Mouse (Mus musculus): ENCODE data around the gene Sbf2. TPM values are rescaled to one million over a fixed set of nuclear protein-coding genes. Genes with fewer than 3 reads are reported as not detected.

Gene Sbf2
- 233 TPM for polyA plus RNA-seq (2014; fragmentation: Illumina TruSeq; extraction: RNeasy Lipid Tissue Mini Kit (QIAGEN cat#74804); ENCODE audit: low read depth, low replicate concordance)

DNA sequence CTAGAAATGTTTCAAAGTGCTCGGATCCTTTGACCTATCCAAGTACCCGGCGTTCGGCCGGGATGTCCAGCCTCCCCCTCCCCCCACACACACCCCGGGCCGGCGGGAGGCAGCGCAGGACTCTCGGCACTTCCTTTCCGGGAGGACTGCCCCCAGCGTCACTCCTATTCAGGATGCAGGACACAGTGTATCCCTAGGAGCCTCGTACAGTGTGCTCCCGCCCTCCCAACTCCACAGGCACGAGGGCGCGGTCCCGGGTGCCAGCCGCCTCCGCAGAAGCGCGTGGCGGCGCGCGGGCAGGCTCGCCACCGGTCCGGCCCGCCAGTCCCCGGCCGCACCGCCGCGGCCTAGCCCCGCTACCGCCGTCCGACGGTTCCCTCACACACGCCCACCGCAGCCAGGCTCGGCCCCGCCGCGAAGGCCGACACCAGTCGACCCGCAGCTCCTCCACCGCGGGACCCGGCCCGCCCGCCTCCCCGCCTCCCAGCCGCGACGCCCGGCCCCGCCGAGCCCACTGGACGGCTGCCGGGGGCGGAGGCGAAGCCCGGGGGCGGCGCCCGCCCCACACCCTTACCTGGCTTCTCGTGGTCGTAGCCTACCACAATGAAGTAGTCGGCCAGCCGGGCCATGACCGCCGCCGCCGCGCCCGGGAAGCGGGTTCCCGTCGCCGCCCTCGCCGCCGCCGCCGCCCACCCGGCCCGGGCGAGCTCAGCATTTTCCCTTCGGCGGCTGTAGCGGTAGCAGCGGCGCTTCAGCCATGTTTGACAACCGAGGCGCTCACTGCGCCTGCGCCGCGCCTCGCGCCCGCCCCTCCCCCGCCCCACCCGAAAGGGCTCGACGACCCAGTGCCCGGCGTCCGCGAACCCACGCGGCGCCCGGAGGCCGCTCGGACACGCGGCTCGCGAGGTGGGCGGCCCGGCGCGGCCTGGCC, at the start of gene Sbf2:
TSS of gene Sbf2 (minus strand) at position 790 of the 931 bp plus-strand sequence.

DNA sequence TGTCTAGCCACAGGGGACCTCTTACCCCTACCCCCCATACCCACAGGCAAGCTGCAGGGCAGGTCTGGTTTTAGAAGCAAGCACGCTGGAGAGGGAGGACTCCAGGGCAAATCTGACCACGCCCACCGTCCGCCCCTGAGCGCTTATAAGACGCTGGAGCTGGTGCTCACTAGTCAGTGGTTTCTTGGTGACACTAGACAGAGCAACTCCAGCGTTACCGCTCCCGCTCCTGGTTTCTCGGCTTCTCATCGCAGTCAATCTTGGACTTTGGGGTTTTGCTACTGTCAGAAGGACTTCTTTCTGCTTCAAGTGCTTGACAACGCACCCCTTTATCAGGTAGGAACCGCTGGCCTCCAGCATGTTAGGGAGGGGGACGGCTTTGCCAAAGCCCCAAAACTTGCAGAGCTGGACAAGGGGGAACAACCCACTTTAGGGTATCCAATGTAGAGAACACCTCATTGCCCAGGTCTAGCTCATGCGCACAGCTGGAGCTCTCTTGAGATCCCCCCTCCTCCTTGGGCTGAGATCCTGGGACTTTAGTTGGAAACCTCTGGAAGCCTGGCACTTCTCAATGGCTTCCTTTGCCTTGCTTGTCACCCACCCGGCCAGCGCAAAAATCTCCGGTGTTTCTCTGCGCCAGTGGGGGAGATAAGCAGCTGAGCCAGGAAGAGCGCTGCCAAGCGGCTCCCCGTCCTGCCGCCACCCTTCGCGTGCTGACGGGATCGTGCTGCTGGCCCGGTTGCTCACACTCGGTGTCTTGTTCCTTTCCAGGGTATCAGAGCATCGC, 13.0 kb upstream of the Sbf2 start, which contains the start of gene Adm:
TSS of gene Adm (plus strand) at position 176 of the 787 bp plus-strand sequence.

Other genes starting within 250 kb of the Sbf2 start
- gene Adm, start 12.7 kb upstream of the Sbf2 start, polyA plus RNA-seq (2014; fragmentation: Illumina TruSeq; extraction: RNeasy Lipid Tissue Mini Kit (QIAGEN cat#74804); ENCODE audit: low read depth, low replicate concordance): not detected
- 1.1 TPM for gene Ampd3, start 153.3 kb upstream of the Sbf2 start, polyA plus RNA-seq (2014; fragmentation: Illumina TruSeq; extraction: RNeasy Lipid Tissue Mini Kit (QIAGEN cat#74804); ENCODE audit: low read depth, low replicate concordance)
- gene Rnf141, start 229.5 kb upstream of the Sbf2 start, polyA plus RNA-seq (2014; fragmentation: Illumina TruSeq; extraction: RNeasy Lipid Tissue Mini Kit (QIAGEN cat#74804); ENCODE audit: low read depth, low replicate concordance): 100 TPM
- gene Lyve1, start 248.3 kb upstream of the Sbf2 start, polyA plus RNA-seq (2014; fragmentation: Illumina TruSeq; extraction: RNeasy Lipid Tissue Mini Kit (QIAGEN cat#74804); ENCODE audit: low read depth, low replicate concordance): 0.34 TPM